Mouse (Mus musculus) spleen, adult 10 weeks (tissue): Measurements from ENCODE around the gene Milr1. TPM values are rescaled to one million over a fixed set of nuclear protein-coding genes. Genes with fewer than 3 reads are reported as not detected.

ENCODE experiments used
- polyA plus RNA-seq: library from polyadenylated mRNA; stranded (reverse); fragments of 350-450 nt; fragmentation: Illumina TruSeq; extraction: RNeasy Lipid Tissue Mini Kit (QIAGEN cat#74804); gene quantifications from one replicate; pipeline ENCODE4 v1.2.3, GENCODE M21; 2015; ENCODE audit warnings: low replicate concordance; ENCODE audit not compliant: insufficient read depth

Gene Milr1
- polyA plus RNA-seq = 34.6 TPM

DNA sequence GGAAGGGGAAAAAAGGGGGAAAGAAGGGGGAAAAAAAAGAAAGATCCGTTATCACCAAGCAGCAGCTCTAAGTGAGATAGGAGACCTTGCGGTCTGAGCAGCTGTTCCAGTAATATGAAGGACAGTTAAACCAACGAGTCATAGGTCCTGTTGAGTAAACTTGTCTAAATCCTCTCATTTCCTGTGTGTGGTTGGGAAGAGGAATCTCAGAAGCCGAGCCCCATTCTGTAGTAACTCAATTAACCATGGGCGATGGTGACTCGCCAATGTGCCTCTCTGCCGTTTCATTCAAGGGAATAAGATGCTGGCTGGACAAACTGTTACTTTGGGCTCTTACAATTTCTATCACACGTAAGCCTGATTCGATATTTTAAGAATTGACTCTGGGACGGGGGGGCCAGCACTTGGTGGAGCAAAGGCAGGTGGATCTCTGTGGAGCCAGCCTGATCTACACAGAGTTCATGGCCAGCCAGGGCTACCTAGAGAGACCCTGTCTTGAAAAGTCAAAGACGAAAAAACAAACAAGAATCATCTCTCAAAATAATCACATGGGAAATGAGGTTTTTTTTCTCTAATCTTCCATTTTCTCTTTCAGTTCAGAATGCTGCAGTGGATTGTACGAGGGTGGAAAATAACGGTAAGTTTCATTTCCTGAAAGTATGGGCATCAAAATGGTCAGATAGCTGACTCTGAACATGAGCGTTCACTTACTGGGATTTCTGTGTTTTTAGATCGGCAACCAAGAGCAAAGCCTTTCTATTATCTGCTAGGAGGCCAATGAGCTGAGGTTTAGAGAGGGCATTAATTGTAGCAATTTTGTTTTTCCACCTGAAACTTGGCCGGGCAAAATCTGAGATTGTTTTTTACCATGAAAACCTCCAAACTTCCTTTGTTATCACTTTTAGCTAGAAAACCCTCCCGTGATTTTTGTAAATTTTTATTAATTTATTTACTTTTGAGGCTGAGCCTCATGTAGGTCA is at the start of gene Milr1:
Gene Milr1, plus strand, starts transcription at position 188 of the 980 bp plus-strand sequence.

DNA sequence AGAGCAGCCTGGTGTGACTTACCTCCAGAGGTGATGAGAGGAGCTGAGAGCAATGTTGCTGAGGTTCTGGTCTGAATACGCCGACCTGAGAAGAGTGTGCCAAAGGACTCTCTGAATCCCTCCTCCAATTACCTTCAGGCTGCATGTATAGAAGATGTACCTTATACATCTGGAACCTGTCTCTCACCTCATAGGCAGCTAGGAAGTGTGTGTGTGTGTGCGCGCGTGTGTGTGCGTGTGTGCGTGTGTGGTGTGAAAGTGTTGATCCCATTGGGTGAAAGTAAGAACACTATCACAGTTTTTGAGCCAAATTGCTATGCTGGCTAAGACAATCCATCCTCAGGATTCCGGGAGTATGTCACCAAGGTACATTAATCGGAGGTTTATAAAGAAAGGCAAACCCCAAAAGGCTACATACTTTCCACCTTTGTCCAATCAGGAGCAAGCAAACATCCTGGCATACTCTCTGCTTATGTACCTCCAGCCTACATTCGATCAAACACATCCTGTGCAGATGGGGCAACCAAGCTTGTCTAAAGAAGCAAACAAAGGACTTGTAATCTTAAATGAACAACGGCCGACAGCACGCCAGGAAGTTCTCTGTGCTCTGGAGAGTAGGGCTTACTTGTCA is 790 bp upstream of the Milr1 start, which contains the start of gene Pecam1:
Gene Pecam1, minus strand, starts transcription at position 508 of the 631 bp plus-strand sequence.

DNA sequence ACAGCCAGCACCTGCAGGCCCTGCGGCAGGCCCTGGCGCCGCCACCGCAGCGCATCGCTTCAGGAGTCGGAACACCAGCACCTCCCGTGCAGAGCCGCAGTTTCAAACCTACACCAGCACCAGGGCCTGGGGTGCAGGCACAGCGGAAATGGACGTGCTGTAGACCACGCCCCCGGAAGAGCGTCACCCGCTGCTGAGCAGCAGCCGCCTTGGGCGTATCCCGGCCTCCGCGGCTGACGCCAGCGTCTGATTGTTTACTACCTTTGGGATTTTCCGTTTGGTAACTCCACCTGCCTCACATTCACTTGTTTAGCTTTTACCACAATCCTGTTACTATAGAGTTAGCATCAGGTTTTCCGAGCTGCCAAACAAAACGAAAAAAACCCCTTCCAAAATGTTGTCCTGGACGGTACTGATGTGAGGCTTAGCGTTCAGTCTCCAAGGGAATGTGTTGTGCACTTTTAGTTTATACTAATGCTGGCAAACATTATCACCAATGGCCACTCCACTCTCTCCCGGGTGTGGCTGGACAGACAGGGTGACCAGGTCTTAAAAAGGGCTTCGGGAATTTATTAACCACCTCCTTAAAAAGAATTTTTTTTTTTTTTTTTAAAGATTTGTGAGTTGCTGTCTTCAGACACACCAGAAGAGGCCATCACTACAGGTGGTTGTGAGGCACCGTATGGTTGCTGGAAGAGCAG is 28.5 kb downstream of the Milr1 start, which contains the start of gene Polg2:
Gene Polg2, minus strand, starts transcription at position 150 of the 701 bp plus-strand sequence.

DNA sequence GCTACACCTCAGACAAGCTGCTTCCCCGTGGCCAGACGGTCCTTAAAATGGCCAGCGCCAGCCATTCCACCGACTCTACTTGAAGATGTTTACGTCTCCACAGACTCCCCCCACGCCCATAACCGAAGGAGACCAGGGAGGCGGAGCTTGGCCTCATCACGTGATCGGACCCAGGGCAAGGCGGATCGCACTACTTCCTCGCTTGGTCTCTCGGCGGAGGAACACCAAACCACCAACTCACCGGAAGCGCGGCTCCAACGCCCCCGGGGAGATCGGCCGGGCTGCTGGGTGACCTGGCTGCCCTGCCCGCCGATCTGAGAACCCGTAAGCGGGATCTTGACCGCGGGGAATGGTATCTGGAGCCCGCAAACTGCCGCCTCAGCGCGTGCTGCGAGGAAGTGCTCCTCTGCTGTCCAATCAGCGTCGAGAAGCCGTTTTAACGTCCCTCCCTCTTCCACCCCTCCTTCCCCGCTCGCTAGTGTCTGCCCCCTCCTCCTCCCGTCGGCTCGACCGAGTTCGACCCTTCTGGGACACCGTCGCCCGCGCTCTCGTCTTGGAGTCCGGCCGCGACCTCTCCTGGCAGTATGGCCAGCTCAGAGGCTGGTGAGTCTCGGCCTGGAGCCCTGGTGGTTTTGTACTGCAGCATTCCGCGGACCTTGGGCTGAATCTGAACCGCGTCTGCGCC is 37.9 kb downstream of the Milr1 start, which contains the start of the genes Ddx5 and Cep95:
Gene Ddx5, minus strand, starts transcription at position 411 of the 685 bp plus-strand sequence.
Gene Cep95, plus strand, starts transcription at position 478 of the 685 bp plus-strand sequence.

Other genes with a start within 250 kb of the Milr1 start
- 15.6 TPM for gene Tex2, start 137.8 kb upstream of the Milr1 start, polyA plus RNA-seq
- gene Pecam1, start 598 bp upstream of the Milr1 start, polyA plus RNA-seq = 146 TPM
- 19.3 TPM for gene Polg2, start 28.3 kb downstream of the Milr1 start, polyA plus RNA-seq
- gene Ddx5, start 38.0 kb downstream of the Milr1 start, polyA plus RNA-seq = 2,564 TPM
- 49.0 TPM for gene Cep95, start 38.0 kb downstream of the Milr1 start, polyA plus RNA-seq
- gene Smurf2, start 169.5 kb downstream of the Milr1 start, polyA plus RNA-seq = 47.0 TPM
- gene Kpna2, start 248.3 kb downstream of the Milr1 start, polyA plus RNA-seq = 97.2 TPM